Mouse (Mus musculus) lung, postnatal 25 days (tissue): ENCODE data around the gene Rtn4rl1.

ENCODE experiments used
- DNase-seq: peaks from one replicate; pipeline ENCODE4 v3.0.0; 2022; ENCODE audit warnings: low spot score

Rtn4rl1 gene

DNA sequence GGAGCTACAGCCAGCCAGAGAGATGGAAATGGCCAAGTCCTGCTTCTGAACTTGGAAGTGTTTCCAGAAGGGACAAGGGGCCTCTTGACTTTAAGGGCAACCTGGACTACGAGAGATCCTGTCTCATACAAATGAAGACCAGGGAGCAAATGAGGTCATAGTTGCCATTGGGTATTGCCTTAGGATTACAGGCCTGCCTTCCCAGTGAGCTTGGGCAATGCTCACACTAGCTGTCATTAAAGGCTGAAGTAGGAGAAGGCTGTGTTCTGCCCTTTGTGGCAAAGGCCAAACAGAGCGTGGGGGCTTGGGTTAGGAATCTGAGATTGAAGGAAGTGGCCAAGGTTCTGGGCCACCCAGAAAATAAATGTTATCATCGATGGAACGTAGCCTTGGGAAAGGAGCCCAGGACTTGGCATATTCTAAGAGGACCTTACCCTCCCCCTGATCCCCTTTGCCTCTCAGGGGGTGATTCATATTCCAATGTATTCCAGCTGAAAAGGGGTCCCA lies 57.5 kb downstream of the Rtn4rl1 start:
- no peak for DNase-seq

DNA sequence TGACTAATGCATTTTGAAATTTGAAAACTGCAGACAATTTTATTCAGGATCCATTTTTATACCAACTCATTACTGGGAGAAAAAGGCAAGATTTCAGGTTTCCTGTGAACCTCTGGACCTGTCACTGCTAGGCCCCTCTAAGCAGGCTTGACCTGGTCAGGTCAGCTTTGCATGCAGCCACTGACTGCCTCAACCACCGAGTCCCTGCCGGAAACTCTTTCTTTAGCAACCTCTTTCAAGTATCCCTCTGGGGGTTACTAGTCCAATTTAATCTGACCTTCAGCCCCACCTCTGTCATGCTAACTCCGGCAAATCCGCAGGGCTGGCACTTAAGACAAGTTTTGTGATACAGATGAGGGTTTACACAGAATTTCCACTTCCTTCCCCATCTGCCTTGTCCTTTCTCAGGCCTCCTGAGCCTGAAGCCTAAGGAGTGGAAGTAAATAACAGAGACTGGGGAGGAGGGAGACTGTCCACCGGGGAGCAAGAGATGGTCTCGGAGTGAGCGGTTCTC lies 58.0 kb downstream of the Rtn4rl1 start:
- no peak for DNase-seq

DNA sequence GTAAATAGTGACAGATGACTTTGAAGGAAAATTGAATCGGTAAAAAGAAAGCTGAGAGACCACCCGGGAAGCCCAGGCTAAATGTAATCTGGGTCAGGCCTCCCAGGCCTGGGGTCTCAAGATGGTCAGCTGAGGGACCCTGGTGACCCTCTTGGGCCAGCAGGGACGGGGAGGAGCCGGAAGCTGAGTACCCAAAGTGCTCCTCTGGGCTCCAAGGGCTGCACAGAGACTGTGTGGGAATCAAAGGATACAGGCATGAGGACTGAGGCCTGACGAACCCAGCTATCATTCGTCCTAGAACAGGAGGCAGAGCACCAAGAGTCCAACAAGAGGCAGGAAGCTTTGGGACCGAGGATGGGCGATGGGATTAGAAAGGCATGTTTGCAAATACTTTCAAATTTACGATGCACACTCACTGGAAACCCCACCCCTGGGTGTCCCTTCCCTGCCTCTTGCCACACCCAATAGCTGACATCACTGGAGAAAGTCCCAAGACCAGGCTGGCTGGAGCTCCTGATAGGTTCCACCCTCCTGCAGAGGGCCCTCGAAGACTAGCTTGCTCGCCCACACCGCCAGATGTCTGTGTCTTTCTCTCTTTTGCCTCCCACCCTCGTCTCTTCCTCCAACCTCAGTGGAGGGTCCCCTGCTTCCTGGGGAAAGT lies 60.8 kb downstream of the Rtn4rl1 start:
- peak; percentile 76 for DNase-seq

DNA sequence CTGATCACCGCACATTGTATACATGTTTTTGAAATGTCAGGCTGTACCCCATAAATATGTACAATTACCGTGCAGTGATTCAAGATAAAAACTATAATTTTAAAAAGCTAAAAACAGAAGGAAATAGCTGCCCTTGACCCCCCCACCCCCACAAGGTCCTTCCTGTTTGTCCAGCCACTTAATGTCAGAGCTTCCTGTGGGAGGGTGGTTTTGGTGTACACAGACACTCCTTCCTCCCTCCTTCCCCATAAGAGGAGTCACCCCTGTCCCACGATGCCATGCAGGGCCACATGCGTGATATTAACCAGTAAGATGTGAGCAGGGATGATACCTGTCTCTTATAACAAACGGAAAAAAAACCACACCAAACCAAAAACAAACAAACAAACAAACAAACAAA lies 61.7 kb downstream of the Rtn4rl1 start:
- no peak for DNase-seq

DNA sequence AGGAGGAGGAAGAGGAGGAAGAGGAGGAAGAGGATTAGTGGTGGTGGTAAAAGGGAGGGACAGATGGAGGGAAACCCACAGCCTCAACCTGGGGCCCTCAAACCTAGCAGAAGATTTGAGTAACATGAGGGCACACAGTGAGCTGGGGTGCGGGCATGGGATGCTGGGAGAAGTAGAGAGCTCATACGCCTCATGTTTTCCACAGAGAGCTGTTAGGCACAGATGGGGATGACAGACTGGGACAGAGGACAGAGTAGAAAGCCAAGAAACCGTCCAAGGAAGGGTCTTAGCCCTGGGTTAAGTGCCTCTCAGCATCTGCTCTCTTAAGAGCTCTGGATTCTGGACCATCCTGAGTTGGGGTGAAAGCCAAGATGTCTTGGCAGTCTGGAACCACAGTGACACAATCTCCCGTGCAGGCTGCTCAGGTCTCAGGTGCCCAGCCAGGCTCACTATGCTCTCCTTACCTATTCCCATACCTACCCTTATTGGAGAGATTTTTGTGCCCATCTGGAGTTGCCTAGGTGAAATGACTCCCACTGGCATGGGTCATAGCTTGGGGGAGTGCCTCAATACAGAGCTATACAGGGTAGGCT lies 63.6 kb downstream of the Rtn4rl1 start:
- DNase-seq: no peak

DNA sequence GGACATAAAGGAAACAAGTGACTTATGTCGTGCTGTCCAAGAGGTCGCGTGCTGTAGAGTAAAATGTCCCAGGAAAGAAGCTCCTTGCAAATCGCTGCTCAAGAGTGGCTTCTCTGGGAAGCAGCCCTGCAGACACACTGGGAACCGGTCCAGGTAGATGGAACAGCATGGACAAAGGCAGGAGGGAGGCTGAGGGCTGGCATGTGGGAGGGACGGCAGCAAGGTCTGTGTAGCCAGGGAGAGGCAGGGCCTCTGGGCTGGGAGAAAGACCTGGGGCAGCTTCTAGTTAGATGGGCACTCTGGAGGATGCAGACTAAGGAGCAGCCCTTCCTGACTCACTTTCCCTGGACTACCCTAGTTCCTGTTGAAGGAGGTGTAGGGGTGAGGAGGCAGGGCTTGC lies 65.8 kb downstream of the Rtn4rl1 start:
- DNase-seq: no peak

DNA sequence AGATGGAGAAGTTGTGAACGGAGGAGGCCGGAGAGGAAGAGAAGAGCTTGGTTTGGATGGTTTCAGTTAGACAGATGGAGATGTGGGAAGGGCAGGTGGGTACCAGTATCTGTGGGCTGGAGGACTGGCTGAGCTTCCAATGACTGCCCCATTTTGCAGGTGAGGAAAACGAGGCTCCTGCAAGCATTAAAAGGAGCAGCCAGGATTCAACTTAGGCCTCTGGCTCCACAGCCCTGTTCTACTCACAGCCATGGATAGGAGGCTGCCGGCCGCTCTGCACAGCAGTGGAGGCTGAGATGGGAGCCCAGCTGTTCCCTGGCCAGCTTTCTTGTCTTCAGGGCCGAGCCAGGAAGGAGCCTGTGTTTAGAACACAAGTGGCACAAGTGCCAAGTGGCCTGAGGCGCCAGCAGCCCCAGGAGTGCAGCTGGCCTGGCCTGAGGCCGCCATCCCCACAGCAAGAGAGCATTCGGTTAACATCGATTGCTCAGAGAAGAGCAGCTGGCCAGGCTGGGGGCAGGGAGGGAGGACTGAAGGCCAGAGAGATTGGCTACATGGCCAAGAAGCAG lies 66.5 kb downstream of the Rtn4rl1 start:
- peak; percentile 30 for DNase-seq

DNA sequence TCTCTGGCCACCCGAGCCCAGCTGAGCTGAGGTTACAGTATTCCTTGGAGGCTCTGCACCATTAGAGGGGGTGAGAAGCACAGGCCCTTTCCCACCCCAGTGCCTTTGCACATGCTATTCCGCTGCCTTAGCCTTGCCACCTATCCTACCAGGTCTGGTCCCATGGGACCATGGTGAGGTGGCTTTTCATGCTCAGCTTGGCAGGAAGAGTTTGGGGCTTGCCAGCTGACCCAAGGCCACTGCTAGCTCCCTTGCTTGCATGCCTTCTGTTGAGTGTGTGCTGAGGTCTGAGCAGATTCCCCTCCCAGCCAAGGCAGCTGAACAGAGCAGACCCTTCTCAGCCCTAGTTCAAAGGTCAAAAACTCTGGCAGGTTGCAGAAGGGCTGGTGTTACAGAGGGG lies 67.4 kb downstream of the Rtn4rl1 start:
- no peak for DNase-seq

DNA sequence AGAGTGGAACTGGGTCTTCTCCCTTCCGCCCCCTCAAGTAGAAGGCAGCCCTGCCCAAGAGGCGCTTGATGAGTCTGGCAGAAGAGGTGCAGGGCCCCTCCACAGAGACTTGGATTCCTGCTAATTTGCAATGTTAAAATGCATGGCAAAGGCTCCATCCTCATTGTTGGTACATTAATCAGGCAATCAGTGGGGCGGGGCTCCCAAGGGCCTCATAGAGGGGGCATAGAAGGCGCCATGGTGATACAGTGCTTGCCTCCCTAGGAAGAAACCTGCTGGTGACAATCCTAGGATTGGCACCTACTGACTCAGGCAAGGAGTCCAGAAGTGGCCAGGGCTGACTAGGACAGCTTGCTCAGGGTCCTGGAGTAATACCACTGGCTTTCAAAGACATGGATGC lies 68.1 kb downstream of the Rtn4rl1 start:
- no peak for DNase-seq

DNA sequence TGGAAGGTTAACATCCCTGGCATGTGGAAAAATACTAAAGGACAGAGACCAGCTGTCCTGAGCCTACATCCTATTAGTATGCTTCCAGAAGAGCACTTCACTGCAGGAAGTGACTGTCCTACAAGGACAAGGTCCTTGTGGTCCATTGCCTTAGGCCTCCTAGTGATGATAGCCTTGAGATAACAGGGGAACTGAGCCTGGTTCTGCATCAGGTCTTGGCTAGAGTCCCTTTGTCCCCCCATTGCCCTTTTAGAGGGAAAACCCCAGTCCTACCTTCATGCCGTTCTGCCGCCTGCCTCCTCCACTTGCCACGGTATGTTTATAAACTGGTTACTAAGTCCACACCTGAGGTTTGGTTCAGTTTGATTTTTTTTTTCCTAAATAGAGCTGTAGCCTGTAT lies 68.6 kb downstream of the Rtn4rl1 start:
- DNase-seq: no peak

DNA sequence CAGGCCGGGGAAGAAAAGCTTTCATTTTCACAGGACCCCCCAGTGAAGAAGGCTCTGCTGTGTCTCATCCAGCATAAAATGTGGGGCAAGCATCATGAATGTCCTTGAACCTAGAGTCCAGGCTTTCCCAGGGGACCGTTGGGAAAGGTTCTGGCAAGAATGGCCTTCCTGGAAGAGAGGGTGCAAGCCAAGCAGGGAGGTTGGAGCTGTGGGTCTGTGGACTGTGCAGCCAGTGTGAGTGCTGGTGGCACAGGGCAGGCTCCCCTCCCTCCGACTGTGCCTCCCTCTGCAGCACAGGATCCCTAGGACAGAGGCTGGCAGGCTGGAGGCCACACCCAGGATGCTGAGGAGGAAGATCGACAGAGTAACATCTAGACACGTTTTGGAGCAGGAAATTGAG lies 69.2 kb downstream of the Rtn4rl1 start:
- no peak for DNase-seq

DNA sequence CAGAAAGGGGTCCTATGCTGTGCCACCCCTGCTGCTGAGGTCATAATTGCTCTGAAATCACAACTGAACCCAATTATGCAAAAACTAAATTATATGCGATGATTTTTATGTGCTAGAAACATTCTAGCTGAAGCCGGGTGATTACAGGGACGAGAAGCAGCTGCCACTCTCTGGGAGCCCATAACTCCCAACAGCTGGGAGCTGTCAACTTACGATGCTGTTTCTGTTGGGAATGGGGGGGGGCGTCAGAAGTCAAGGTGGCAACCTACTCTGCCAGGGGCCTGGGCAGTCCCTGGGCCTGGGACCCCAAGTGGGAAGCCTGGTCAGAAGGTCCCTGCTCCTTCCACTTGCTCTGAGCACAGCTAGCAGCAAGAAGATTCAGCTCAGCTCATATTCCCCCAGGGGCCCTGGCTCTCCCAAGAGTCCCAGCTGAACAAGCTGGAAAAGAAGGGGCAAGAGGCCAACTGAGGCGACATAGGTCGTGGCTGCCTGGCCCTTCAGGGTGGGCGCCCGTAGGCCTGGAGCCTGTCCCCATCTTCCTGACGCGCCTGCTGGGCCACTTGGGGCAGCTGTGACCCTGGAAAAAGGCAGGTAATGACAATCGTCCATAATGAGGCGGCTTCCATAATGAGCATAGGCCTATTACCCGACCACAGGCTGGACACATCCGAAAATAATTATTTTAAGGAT lies 69.8 kb downstream of the Rtn4rl1 start:
- DNase-seq: no peak

DNA sequence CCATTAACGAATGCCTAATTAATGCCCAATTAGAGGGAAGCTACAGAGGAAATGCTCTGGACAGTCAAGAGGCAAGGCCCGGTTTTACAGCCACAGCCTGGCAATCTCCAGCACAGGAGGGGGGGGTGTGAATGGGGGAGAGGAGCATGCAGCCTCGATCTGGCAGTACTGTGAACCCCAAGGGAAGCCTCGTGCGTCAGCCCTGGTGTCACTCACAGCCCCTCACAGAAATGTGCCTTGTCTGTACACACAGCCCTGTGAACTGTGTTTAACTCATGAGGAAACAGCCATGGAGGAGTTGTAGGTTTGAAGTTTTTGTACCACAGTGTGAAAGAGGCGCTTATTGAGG lies 70.4 kb downstream of the Rtn4rl1 start:
- no peak for DNase-seq

DNA sequence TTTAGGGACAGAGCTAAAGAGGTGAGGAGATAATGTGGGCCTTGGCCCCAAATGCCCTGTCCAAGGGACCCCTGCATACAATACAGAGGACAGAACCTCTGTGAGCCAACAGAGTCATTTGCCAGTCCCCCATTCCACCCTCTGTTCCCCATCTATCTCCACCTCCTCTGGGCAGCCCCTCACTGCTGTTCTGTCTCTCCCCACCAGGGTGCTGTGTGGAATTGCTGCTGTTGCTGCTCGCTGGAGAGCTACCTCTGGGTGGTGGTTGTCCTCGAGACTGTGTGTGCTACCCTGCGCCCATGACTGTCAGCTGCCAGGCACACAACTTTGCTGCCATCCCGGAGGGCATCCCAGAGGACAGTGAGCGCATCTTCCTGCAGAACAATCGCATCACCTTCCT lies 71.0 kb downstream of the Rtn4rl1 start:
- no peak for DNase-seq

DNA sequence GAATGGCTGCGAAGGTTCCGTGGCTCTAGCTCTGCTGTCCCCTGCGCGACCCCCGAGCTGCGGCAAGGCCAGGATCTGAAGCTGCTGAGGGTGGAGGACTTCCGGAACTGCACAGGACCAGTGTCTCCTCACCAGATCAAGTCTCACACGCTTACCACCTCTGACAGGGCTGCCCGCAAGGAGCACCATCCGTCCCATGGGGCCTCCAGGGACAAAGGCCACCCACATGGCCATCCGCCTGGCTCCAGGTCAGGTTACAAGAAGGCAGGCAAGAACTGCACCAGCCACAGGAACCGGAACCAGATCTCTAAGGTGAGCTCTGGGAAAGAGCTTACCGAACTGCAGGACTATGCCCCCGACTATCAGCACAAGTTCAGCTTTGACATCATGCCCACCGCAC lies 72.0 kb downstream of the Rtn4rl1 start:
- no peak for DNase-seq

DNA sequence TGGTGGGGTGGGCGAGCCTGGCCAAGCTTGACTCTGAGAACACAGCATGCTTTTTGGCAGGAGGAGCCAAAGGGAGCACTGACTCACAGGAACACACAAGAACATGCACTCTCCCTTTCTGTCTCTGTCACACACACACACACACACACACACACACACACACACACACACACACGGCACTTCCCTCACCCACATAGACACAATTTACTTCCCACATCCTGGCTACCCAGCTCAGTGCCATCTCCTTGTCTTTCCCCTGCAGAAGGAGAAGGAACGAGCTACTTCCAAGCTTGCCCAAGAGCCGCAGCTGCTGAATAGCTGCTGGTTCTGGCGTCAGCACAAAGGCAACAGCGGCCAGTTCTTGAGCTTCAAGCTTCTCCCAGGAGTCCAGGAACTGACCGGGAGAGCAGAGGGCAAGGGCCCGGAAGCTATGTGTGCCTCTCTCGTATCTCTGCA lies 74.3 kb downstream of the Rtn4rl1 start:
- DNase-seq: peak; percentile 58

DNA sequence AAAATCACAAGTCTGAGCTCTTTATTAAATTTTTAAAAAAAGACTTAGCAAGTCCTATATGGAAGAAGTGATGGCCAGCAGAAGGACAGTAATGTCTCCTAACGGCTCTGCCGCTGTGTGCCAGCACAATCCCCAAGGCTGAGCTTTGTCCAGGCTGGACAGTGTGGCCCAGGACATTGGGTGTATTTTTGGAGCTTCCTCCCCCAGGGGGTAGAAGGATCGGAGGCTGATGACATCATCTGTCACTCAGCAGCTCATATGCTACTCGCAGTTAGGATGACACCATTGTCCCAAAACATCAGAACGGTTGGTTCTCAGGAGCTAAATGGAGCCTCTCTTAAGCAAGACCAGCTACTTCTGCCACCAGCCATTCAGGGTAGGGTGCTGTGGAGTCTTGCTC lies 74.9 kb downstream of the Rtn4rl1 start:
- DNase-seq: no peak

DNA sequence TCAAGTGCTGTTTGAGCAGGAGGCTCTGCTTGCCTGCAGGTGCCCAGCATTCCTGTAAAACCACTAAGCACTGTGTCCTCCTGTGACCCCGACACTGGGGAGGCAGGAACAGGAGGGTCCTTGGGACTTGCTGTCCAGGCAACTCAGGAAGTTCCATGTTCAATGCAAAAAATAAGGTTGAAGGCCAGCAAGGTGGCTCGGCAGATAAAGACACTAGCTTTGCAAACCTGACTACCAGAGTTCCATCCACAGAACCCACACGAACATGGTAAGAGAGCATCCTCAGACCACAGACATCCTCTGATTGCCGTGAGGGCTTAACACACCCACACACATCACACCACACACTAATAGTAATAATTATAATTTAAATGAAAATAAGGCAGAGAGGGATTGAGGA lies 75.6 kb downstream of the Rtn4rl1 start:
- no peak for DNase-seq

DNA sequence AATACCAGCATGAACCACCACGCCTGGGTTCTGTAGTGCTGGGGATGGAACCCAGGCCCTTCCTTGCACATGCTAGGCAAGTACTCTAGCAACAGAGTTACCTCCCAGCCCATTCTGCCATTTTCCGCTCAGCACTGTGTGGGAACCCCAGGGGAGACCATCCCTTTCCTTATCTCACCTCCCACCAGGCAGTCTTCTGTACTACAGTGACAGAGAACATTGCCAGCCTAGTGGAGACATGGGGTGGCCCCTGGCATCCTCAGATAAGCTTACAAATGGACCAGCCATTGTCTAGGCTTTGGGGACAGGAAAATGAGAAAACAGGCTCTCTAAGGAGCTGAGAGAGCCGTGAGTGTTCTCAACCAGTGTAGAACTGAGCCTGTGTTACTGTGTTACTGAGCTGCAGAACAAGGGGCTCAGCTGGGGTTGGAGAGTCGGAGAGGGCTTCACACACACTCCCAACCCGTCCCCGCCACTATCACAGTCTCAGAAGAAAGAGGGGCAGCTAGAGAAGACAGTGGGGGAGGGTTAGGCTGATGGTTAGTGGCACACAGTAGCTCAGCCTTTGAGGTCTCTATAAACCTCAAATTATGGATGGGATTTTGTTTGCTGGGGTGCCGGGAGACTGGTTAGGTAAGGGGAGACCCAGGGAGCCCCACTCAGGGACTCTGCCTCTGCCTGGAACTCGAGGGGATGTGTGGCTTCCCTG lies 76.8 kb downstream of the Rtn4rl1 start:
- DNase-seq: no peak

DNA sequence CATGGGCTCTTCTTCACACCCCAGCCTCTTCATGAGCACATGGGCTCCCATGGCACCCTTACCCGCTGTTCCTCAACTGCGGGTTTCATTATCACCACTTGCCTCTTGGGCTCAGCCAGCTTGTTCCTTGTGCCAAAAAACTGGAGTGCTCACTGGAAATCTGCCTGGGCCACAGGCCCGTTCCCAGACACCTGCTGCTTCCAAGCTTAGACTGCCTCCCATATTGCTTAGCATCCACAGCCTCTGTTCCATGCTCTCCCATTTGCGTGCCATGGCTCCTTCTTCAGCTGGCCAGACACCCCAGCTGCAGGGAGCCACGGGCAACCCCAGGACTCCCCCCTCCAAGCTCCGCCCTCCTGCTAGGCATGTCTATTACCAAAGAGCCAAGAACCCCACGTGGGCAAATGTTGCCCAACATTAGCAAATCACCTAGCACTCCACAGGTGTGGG lies 77.4 kb downstream of the Rtn4rl1 start:
- DNase-seq: peak; percentile 80

DNA sequence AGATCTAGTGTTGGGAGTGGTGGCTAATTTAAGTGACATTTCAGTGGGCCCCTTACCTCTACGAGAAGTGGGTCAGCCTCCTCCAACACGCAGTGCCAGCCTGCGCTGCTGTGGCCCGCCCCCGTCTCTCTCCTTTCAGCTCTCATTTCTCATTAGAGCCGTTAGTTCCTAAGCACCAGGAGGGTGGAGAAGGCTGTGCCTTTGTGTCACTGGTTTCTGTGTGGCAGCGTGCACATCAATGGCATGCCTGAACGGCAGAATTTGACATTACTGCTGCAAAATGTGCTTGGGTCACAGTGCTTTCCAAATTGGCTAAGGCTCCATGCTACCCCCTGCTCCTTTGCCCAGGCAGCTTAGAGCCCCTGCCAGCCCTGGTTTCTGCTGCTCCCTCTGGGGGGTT lies 79.9 kb downstream of the Rtn4rl1 start:
- no peak for DNase-seq

DNA sequence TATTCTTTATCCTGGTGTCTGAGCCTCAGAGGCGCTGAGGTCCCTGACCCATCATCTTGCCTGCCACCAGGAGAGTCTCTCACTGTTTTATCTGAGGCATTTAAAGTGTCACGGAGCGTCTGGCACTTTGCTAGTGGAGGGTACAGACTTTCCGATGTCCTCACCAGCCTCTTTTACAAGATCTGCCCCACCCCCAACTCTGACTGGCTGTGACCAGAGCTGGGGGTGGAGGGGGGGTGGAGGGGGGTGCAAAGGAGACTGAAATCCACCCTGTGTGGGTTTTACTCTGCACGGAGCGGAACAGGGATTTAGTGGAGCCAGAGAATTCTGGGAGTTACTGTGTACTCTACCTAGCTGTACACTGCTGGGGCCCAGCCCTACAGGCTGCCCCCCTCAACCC lies 81.5 kb downstream of the Rtn4rl1 start:
- DNase-seq: no peak
